ENCODE assay signal across 8 mouse cellular contexts in the genomic region with DNA sequence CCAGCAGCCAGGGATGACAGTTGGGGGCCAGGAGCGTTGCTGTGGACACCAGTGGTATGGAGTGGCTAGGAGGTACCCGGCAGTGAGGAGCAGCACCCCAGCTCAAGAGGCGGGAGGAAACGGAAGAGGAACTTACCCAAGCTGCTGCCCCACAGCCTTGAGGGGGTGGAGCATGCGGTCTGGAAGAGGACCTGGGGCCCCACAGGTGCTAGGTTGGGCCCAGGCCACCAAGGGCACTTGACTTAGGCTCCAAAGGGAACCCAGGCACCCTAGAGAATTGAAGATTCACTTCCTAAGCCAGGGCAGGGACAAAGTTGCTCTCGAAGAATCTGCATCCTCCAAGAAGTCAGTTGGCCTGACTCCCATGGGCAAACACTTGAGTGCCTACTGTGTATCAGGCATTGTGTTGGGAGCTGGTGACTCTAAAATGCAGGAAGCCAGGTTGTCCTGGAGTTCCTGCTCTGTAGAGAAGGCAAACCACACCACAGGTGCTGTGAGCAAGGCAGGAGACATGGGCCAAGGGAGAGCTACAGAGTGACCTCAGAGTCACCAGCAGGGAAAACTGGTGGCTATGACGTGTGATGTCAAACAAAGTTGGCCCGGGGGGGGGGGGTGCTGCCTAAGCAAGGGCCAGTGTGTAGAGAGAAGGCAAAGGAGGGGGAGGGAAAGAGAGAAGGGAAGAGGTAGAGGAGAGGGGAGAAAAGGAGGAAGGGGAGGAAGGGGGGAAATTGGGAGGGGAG. TPM values are rescaled to one million over a fixed set of nuclear protein-coding genes. Genes with fewer than 3 reads are reported as not detected.
A peak's percentile ranks its signal among the peaks of the same experiment; 100 is the strongest.
DNase-seq lines count a peak whose midpoint lies in the region; ATAC-seq lines count a peak whose summit lies in the region.

A gene (minus strand): TSS at position 126 of the 740 bp plus-strand sequence.

- no peak for ATAC-seq in heart, embryonic 12.5 days (ENCODE audit: insufficient number of reproducible peaks, low FRiP score)

- H3K36me3 ChIP-seq in heart, embryonic 12.5 days, result no peaks in the 10 kb centered on the region

- peak within 1 kb of the TSS; percentile 32; the same call in 1 of the 2 replicates for H3K9ac ChIP-seq in heart, embryonic 12.5 days

- peaks cover 3% of the 10 kb centered on the region; the same call in 1 of the 2 replicates for H3K9me3 ChIP-seq in heart, embryonic 12.5 days (replicated peaks)

- H3K4me2 ChIP-seq in heart, embryonic 12.5 days, result peak within 1 kb of the TSS; percentile 23

- peaks cover 20% of the 10 kb centered on the region for H3K4me1 ChIP-seq in heart, embryonic 12.5 days (replicated peaks)

- H3K27me3 ChIP-seq in heart, embryonic 12.5 days (replicated peaks), result no peaks in the 10 kb centered on the region

- DNase-seq in heart, postnatal 10 days, result no peak
- peak; percentile 20 to 36 for DNase-seq in heart, postnatal 36 days
- DNase-seq in lung, postnatal 25 days (ENCODE audit: low spot score), result peak; percentile 71
- DNase-seq in thymus, postnatal 10 days (ENCODE audit: low spot score in 2 of 2), result peak; percentile 69 to 74
- no peak for DNase-seq in frontal cortex, postnatal 14 days (ENCODE audit: low spot score in 2 of 2)
- no peak for DNase-seq in urinary bladder, adult 18-20 months (ENCODE audit: low spot score in 2 of 2)
- no peak for DNase-seq in cerebellum, postnatal 25 days

- intact Hi-C loops in heart, postnatal 10 days (cut with DNase I), result no loop called here
- intact Hi-C loops in heart, postnatal 36 days (cut with DNase I), result no loop called here

- no peak within 1 kb of the TSS for H3K4me3 ChIP-seq in heart, embryonic 12.5 days

- H3K27ac ChIP-seq in heart, embryonic 12.5 days (ENCODE audit: poor library complexity, severe bottlenecking), result peak within 1 kb of the TSS; percentile 46; the same call in 1 of the 2 replicates

- 77% methylated on average over 8 of the region's 8 CpGs for WGBS in heart, embryonic 12.5 days

RNA-seq across cellular contexts. Expression of the gene that starts here (rescaled TPM):
- polyA plus RNA-seq in heart, embryonic 12.5 days (2016; fragmentation: Nextera tagmentation; extraction: Ambion mirVana), result 5.5 and 6.9 TPM in 2 replicates
- total RNA-seq in heart, postnatal 10 days (2021), result 1 to 10 TPM; 4.6 to 4.7 TPM
- total RNA-seq in heart, postnatal 36 days (2021), result 1 to 10 TPM; 2.7 to 7.4 TPM

Comparison
In these comparisons a context has a peak if more than half of its experiments do, and no peak if none do; other contexts are left out.
1. DNase-seq: peak in heart, postnatal 36 days (2 of 2), lung, postnatal 25 days (single experiment) and thymus, postnatal 10 days (2 of 2); none in heart, postnatal 10 days (0 of 2), frontal cortex, postnatal 14 days (0 of 2), urinary bladder, adult 18-20 months (0 of 2) and cerebellum, postnatal 25 days (0 of 2).